Mouse (Mus musculus): ENCODE measurements around the gene Spsb3. TPM values are rescaled to one million over a fixed set of nuclear protein-coding genes. Genes with fewer than 3 reads are reported as not detected.

Gene Spsb3
- polyA plus RNA-seq, 2 experiments, result 39.4 to 49.6 TPM

GRCm38 (mm10) chr17:24900014-24900413 is 13.6 kb downstream of the Spsb3 start:
- no peak for TF ChIP-seq POLR2A (IDR thresholded peaks at IDR 0.05; ENCODE audit: borderline replicate concordance, extremely low read depth, insufficient read depth, insufficient read length)
- Histone ChIP-seq H3K9ac (ENCODE audit: low read depth, low read length, severe bottlenecking) (no peak overlapping the region), H3K4me3 (replicated peaks; ENCODE audit: low read length) (no peak overlapping the region), H3K9me3 (ENCODE audit: control insufficient read depth, low read length) (no peaks in the 10 kb centered on the region), H3K27me3 (ENCODE audit: control insufficient read depth, insufficient read depth, low read length) (no peaks in the 10 kb centered on the region), H3K36me3 (ENCODE audit: control insufficient read depth, insufficient read depth, low read length) (peaks cover 83% of the 10 kb centered on the region), H3K27ac (replicated peaks; ENCODE audit: low read depth, low read length) (no peak overlapping the region), H3K4me1 (ENCODE audit: control insufficient read depth, insufficient read depth, low read length) (peaks cover 15% of the 10 kb centered on the region), H3K4me2 (replicated peaks; ENCODE audit: low read depth, low read length, severe bottlenecking) (no peak overlapping the region)
- no peak for DNase-seq (ENCODE audit: low spot score)
- 90% methylated on average over 6 of the region's 6 CpGs for WGBS
- ATAC-seq (ENCODE audit: low FRiP score, low read depth), result no peak

- H3K9me3 ChIP-seq (ENCODE audit: control insufficient read depth, low read length), result no peaks in the 10 kb centered on the region
- H3K36me3 ChIP-seq (ENCODE audit: control insufficient read depth, insufficient read depth, low read length), result peaks cover 99% of the 10 kb centered on the region
- no peak overlapping the region for H3K4me3 ChIP-seq (replicated peaks; ENCODE audit: low read length)
- WGBS, result 89% methylated on average over 5 of the region's 5 CpGs
- H3K9ac ChIP-seq (ENCODE audit: low read depth, low read length, severe bottlenecking), result no peak overlapping the region
- H3K27me3 ChIP-seq (ENCODE audit: control insufficient read depth, insufficient read depth, low read length), result no peaks in the 10 kb centered on the region
- ATAC-seq (ENCODE audit: low FRiP score, low read depth) (no peak), DNase-seq (ENCODE audit: low spot score) (no peak)
- H3K4me1 ChIP-seq (ENCODE audit: control insufficient read depth, insufficient read depth, low read length), result peaks cover 4% of the 10 kb centered on the region; the same call in 1 of the 2 replicates
- H3K4me2 ChIP-seq (replicated peaks; ENCODE audit: low read depth, low read length, severe bottlenecking), result no peak overlapping the region
- no peak overlapping the region for H3K27ac ChIP-seq (replicated peaks; ENCODE audit: low read depth, low read length)
- no peak for TF ChIP-seq POLR2A (IDR thresholded peaks at IDR 0.05; ENCODE audit: borderline replicate concordance, extremely low read depth, insufficient read depth, insufficient read length)
Observed at GRCm38 (mm10) chr17:24902124-24902523, 15.7 kb downstream of the Spsb3 start.

GRCm38 (mm10) chr17:24902671-24903474 is 16.4 kb downstream of the Spsb3 start:
- no peak for TF ChIP-seq POLR2A (IDR thresholded peaks at IDR 0.05; ENCODE audit: borderline replicate concordance, extremely low read depth, insufficient read depth, insufficient read length)

GRCm38 (mm10) chr17:24903767-24904166 is 17.3 kb downstream of the Spsb3 start:
- no peak for ATAC-seq (ENCODE audit: low FRiP score, low read depth)
- no peak for TF ChIP-seq POLR2A (IDR thresholded peaks at IDR 0.05; ENCODE audit: borderline replicate concordance, extremely low read depth, insufficient read depth, insufficient read length)
- no peak for DNase-seq (ENCODE audit: low spot score)
- Histone ChIP-seq H3K4me3 (replicated peaks; ENCODE audit: low read length) (no peak overlapping the region), H3K4me1 (ENCODE audit: control insufficient read depth, insufficient read depth, low read length) (no peaks in the 10 kb centered on the region), H3K27ac (replicated peaks; ENCODE audit: low read depth, low read length) (no peak overlapping the region), H3K4me2 (replicated peaks; ENCODE audit: low read depth, low read length, severe bottlenecking) (no peak overlapping the region), H3K9ac (ENCODE audit: low read depth, low read length, severe bottlenecking) (no peak overlapping the region), H3K27me3 (ENCODE audit: control insufficient read depth, insufficient read depth, low read length) (no peaks in the 10 kb centered on the region), H3K9me3 (ENCODE audit: control insufficient read depth, low read length) (no peaks in the 10 kb centered on the region), H3K36me3 (ENCODE audit: control insufficient read depth, insufficient read depth, low read length) (peaks cover 98% of the 10 kb centered on the region)
- 90% methylated on average over 9 of the region's 9 CpGs for WGBS

More at GRCm38 (mm10) chr17:24902671-24903474, 16.4 kb downstream of the Spsb3 start:
- Histone ChIP-seq H3K4me1 (ENCODE audit: control insufficient read depth, insufficient read depth, low read length) (no peaks in the 10 kb centered on the region), H3K4me3 (replicated peaks; ENCODE audit: low read length) (no peak overlapping the region), H3K9ac (ENCODE audit: low read depth, low read length, severe bottlenecking) (no peak overlapping the region), H3K4me2 (replicated peaks; ENCODE audit: low read depth, low read length, severe bottlenecking) (no peak overlapping the region), H3K36me3 (ENCODE audit: control insufficient read depth, insufficient read depth, low read length) (peaks cover 99% of the 10 kb centered on the region), H3K27ac (replicated peaks; ENCODE audit: low read depth, low read length) (no peak overlapping the region), H3K9me3 (ENCODE audit: control insufficient read depth, low read length) (no peaks in the 10 kb centered on the region), H3K27me3 (ENCODE audit: control insufficient read depth, insufficient read depth, low read length) (no peaks in the 10 kb centered on the region)
- DNase-seq (ENCODE audit: low spot score), result no peak
- 67% methylated on average over 9 of the region's 9 CpGs for WGBS
- no peak for ATAC-seq (ENCODE audit: low FRiP score, low read depth)

GRCm38 (mm10) chr17:24907591-24907990 is 21.1 kb downstream of the Spsb3 start:
- Histone ChIP-seq H3K9me3 (ENCODE audit: control insufficient read depth, low read length) (no peaks in the 10 kb centered on the region), H3K27ac (replicated peaks; ENCODE audit: low read depth, low read length) (no peak overlapping the region), H3K4me1 (ENCODE audit: control insufficient read depth, insufficient read depth, low read length) (no peaks in the 10 kb centered on the region), H3K9ac (ENCODE audit: low read depth, low read length, severe bottlenecking) (no peak overlapping the region), H3K27me3 (ENCODE audit: control insufficient read depth, insufficient read depth, low read length) (no peaks in the 10 kb centered on the region), H3K4me3 (replicated peaks; ENCODE audit: low read length) (no peak overlapping the region), H3K36me3 (ENCODE audit: control insufficient read depth, insufficient read depth, low read length) (peaks cover 97% of the 10 kb centered on the region), H3K4me2 (replicated peaks; ENCODE audit: low read depth, low read length, severe bottlenecking) (no peak overlapping the region)
- DNase-seq (ENCODE audit: low spot score) (no peak), ATAC-seq (ENCODE audit: low FRiP score, low read depth) (no peak)
- 97% methylated on average over 2 of the region's 2 CpGs for WGBS
- no peak for TF ChIP-seq POLR2A (IDR thresholded peaks at IDR 0.05; ENCODE audit: borderline replicate concordance, extremely low read depth, insufficient read depth, insufficient read length)

All from limb, embryonic 14.5 days (tissue).